Mouse (Mus musculus) stomach, embryonic 14.5 days (tissue): ENCODE measurements around the gene Tut4. TPM values are rescaled to one million over a fixed set of nuclear protein-coding genes. Genes with fewer than 3 reads are reported as not detected.

ENCODE experiments used
- ATAC-seq: fragments of 200-750 bp; cut with Nextera tagmentation; 2 replicates; pipeline ENCODE4 v1.8.0; 2017; ENCODE audit warnings: low read depth, moderate TSS enrichment; ENCODE audit not compliant: insufficient number of reproducible peaks, insufficient read depth, low FRiP score
- H3K27ac ChIP-seq: fragments of 300-500 bp; sonication (generic); 2 replicates; pipeline ENCODE4 v1.5.1; 2014; ENCODE audit warnings: mild to moderate bottlenecking, low read length, moderate library complexity, mixed read lengths
- H3K27me3 ChIP-seq: fragments of 300-500 bp; sonication (generic); 2 replicates; pipeline ENCODE4 v1.6.1; 2014; ENCODE audit warnings: low read length, control low read depth, mixed read lengths; ENCODE audit not compliant: control insufficient read depth, insufficient read depth
- H3K36me3 ChIP-seq: fragments of 300-500 bp; sonication (generic); 2 replicates; pipeline ENCODE4 v1.6.1; 2014; ENCODE audit warnings: mild to moderate bottlenecking, control low read depth, low read length, moderate library complexity, mixed read lengths; ENCODE audit not compliant: control insufficient read depth, insufficient read depth
- H3K4me1 ChIP-seq: fragments of 300-500 bp; sonication (generic); 2 replicates; pipeline ENCODE4 v1.6.1; 2014; ENCODE audit warnings: low read length, control low read depth, mixed read lengths; ENCODE audit not compliant: control insufficient read depth, insufficient read depth
- H3K4me2 ChIP-seq: fragments of 300-500 bp; sonication (generic); replicated peaks from 2 replicates; pipeline ENCODE4 v1.6.1; 2014; ENCODE audit warnings: low read depth, low read length, control low read depth
- H3K4me3 ChIP-seq: fragments of 300-500 bp; sonication (generic); 2 replicates; pipeline ENCODE4 v1.5.1; 2014; ENCODE audit warnings: low read depth, low read length, control low read depth
- H3K9ac ChIP-seq: fragments of 300-500 bp; sonication (generic); replicated peaks from 2 replicates; pipeline ENCODE4 v1.6.1; 2014; ENCODE audit warnings: low read depth, mild to moderate bottlenecking, control low read depth, low read length, moderate library complexity, mixed read lengths
- H3K9me3 ChIP-seq: fragments of 300-500 bp; sonication (generic); 2 replicates; pipeline ENCODE4 v1.6.1; 2016; ENCODE audit warnings: low read depth, low read length, control low read depth; ENCODE audit not compliant: control insufficient read depth
- whole genome bisulfite sequencing: fragments of 180-500 bp; shearing (Covaris S2); extraction: QIAGEN DNeasy Blood & Tissue Kit; methylation state at CpG from one replicate; pipeline ENCODE4 v1.1.7; 2014; 5-methylcytosine and 5-hydroxymethylcytosine counted together
- polyA plus RNA-seq: library from polyadenylated mRNA; unstranded; fragments of >200 nt; fragmentation: Nextera tagmentation; extraction: Ambion mirVana; gene quantifications from 2 replicates; pipeline ENCODE4 v1.2.1, GENCODE M21; 2014

Tut4 gene
- polyA plus RNA-seq, 1 experiment from 2014 or later: 94.5 TPM

- Histone ChIP-seq H3K27me3 (no peaks in the 10 kb centered on the region), H3K9me3 (no peaks in the 10 kb centered on the region), H3K4me3 (no peak overlapping the region), H3K4me2 (no peak overlapping the region), H3K9ac (no peak overlapping the region), H3K27ac (no peak overlapping the region), H3K4me1 (peaks cover 27% of the 10 kb centered on the region; the same call in 1 of the 2 replicates), H3K36me3 (no peaks in the 10 kb centered on the region)
- 90% methylated on average over 3 of the region's 3 CpGs for WGBS
- ATAC-seq: no peak
Measured at GRCm38 (mm10) chr4:108434781-108435180, 24.4 kb upstream of the Tut4 start.

- Histone ChIP-seq H3K36me3 (no peaks in the 10 kb centered on the region), H3K27ac (no peak overlapping the region), H3K27me3 (no peaks in the 10 kb centered on the region), H3K9ac (no peak overlapping the region), H3K4me3 (no peak overlapping the region), H3K9me3 (no peaks in the 10 kb centered on the region), H3K4me2 (no peak overlapping the region), H3K4me1 (peaks cover 27% of the 10 kb centered on the region; the same call in 1 of the 2 replicates)
- 61% methylated on average over 3 of the region's 3 CpGs for WGBS
- ATAC-seq: no peak
Measured at GRCm38 (mm10) chr4:108435646-108436045, 23.6 kb upstream of the Tut4 start.

GRCm38 (mm10) chr4:108436225-108436624, 23.0 kb upstream of the Tut4 start:
- Histone ChIP-seq H3K27me3 (no peaks in the 10 kb centered on the region), H3K9ac (no peak overlapping the region), H3K4me1 (peaks cover 21% of the 10 kb centered on the region; the same call in 1 of the 2 replicates), H3K4me2 (no peak overlapping the region), H3K36me3 (no peaks in the 10 kb centered on the region), H3K9me3 (no peaks in the 10 kb centered on the region), H3K27ac (no peak overlapping the region), H3K4me3 (no peak overlapping the region)
- ATAC-seq: 0 out of 2 replicates have a peak, but pooled peaks have one; percentile 34
- 61% methylated on average over 1 of the region's 1 CpGs for WGBS

GRCm38 (mm10) chr4:108438082-108438840, 21.0 kb upstream of the Tut4 start:
- Histone ChIP-seq H3K27ac (no peak overlapping the region), H3K4me3 (no peak overlapping the region), H3K36me3 (no peaks in the 10 kb centered on the region)

GRCm38 (mm10) chr4:108448091-108448490, 11.1 kb upstream of the Tut4 start:
- Histone ChIP-seq H3K27me3 (no peaks in the 10 kb centered on the region), H3K4me1 (no peaks in the 10 kb centered on the region), H3K36me3 (no peaks in the 10 kb centered on the region), H3K27ac (no peak overlapping the region), H3K9ac (no peak overlapping the region), H3K4me2 (no peak overlapping the region), H3K4me3 (no peak overlapping the region), H3K9me3 (no peaks in the 10 kb centered on the region)
- ATAC-seq: no peak
- WGBS: 30% methylated on average over 7 of the region's 7 CpGs

More at GRCm38 (mm10) chr4:108438082-108438840, 21.0 kb upstream of the Tut4 start:
- H3K9ac ChIP-seq: no peak overlapping the region
- peaks cover 4% of the 10 kb centered on the region; the same call in 1 of the 2 replicates for H3K4me1 ChIP-seq
- WGBS: 52% methylated on average over 6 of the region's 6 CpGs
- no peak overlapping the region for H3K4me2 ChIP-seq
- no peak for ATAC-seq
- no peaks in the 10 kb centered on the region for H3K9me3 ChIP-seq
- no peaks in the 10 kb centered on the region for H3K27me3 ChIP-seq

GRCm38 (mm10) chr4:108456028-108456427, 3.2 kb upstream of the Tut4 start:
- no peaks in the 10 kb centered on the region for H3K36me3 ChIP-seq
- H3K4me1 ChIP-seq: peaks cover 10% of the 10 kb centered on the region; the same call in 1 of the 2 replicates
- WGBS: 54% methylated on average over 2 of the region's 2 CpGs
- ATAC-seq: no peak
- no peaks in the 10 kb centered on the region for H3K9me3 ChIP-seq
- H3K9ac ChIP-seq: no peak overlapping the region
- no peak overlapping the region for H3K27ac ChIP-seq
- no peak overlapping the region for H3K4me2 ChIP-seq
- H3K4me3 ChIP-seq: no peak overlapping the region
- no peaks in the 10 kb centered on the region for H3K27me3 ChIP-seq

GRCm38 (mm10) chr4:108458201-108458741, 955 bp upstream of the Tut4 start:
- ATAC-seq: no peak
- Histone ChIP-seq H3K9ac (peak overlapping the region; percentile 99; the same call in 1 of the 2 replicates), H3K27me3 (no peaks in the 10 kb centered on the region), H3K4me1 (peaks cover 10% of the 10 kb centered on the region; the same call in 1 of the 2 replicates), H3K9me3 (no peaks in the 10 kb centered on the region), H3K27ac (peak overlapping the region; percentile 99; the same call in 1 of the 2 replicates), H3K36me3 (no peaks in the 10 kb centered on the region), H3K4me2 (peak overlapping the region; percentile 86), H3K4me3 (peak overlapping the region; percentile 98; the same call in 1 of the 2 replicates)
- 21% methylated on average over 5 of the region's 5 CpGs for WGBS

GRCm38 (mm10) chr4:108460156-108460923, 1.1 kb downstream of the Tut4 start:
- Histone ChIP-seq H3K4me3 (peak overlapping the region; percentile 98), H3K36me3 (no peaks in the 10 kb centered on the region), H3K4me1 (peaks cover 10% of the 10 kb centered on the region; the same call in 1 of the 2 replicates), H3K27ac (peak overlapping the region; percentile 99), H3K9ac (peak overlapping the region; percentile 99), H3K9me3 (no peaks in the 10 kb centered on the region), H3K4me2 (peak overlapping the region; percentile 86), H3K27me3 (no peaks in the 10 kb centered on the region)
- ATAC-seq: peak; percentile 51
- WGBS: under 1% methylated on average over 59 of the region's 59 CpGs
